ENCODE assay signal across 16 mouse cellular contexts in genomic region chr4:131314231-131314630, GRCm38 (mm10).
"Had no signal": no experiment of that assay in that cellular context is flagged by ENCODE, and none has a peak within 500 bp of the region (broad histone marks: within the 10 kb centered on the region; RNA-seq: fewer than 3 reads in every experiment).

No protein-coding gene starts in this region.

- ATAC-seq: lung, postnatal 0 days; midbrain, embryonic 13.5 days; midbrain, embryonic 15.5 days had no signal

- H3K4me1 ChIP-seq: lung, embryonic 15.5 days; megakaryocyte, embryonic 14.5 days; midbrain, embryonic 15.5 days; neural tube, embryonic 12.5 days; stomach, embryonic 15.5 days had no signal

- H3K36me3 ChIP-seq: lung, embryonic 15.5 days; midbrain, embryonic 13.5 days; midbrain, embryonic 15.5 days; neural tube, embryonic 12.5 days; stomach, embryonic 15.5 days had no signal

- H3K9ac ChIP-seq: lung, embryonic 15.5 days; midbrain, embryonic 13.5 days; midbrain, embryonic 15.5 days; neural tube, embryonic 12.5 days; stomach, embryonic 15.5 days had no signal

- H3K9me3 ChIP-seq: lung, embryonic 15.5 days; midbrain, embryonic 13.5 days; midbrain, embryonic 15.5 days; neural tube, embryonic 12.5 days; stomach, embryonic 15.5 days had no signal

- H3K27ac ChIP-seq: lung, embryonic 15.5 days; macrophage; midbrain, embryonic 13.5 days; midbrain, embryonic 15.5 days; neural tube, embryonic 12.5 days; stomach, embryonic 15.5 days; stomach, postnatal 0 days had no signal

- H3K4me2 ChIP-seq: lung, embryonic 15.5 days; midbrain, embryonic 11.5 days; midbrain, embryonic 13.5 days; midbrain, embryonic 15.5 days; neural tube, embryonic 12.5 days; stomach, embryonic 15.5 days had no signal

- H3K27me3 ChIP-seq: lung, embryonic 15.5 days; megakaryocyte, embryonic 14.5 days; midbrain, embryonic 13.5 days; midbrain, embryonic 15.5 days; neural tube, embryonic 12.5 days; stomach, embryonic 15.5 days had no signal

- DNase-seq: lung, postnatal 14 days; lung, postnatal 36 days; right cerebral cortex, postnatal 14 days; thymus, adult 2 months; thymus, postnatal 25 days; thymus, postnatal 4 days had no signal

- H3K4me3 ChIP-seq: lung, embryonic 15.5 days; megakaryocyte, embryonic 14.5 days; midbrain, embryonic 13.5 days; midbrain, embryonic 15.5 days; neural tube, embryonic 12.5 days; stomach, embryonic 15.5 days had no signal
